Mouse (Mus musculus): Measurements from ENCODE around the gene Agap1. TPM values are rescaled to one million over a fixed set of nuclear protein-coding genes. Genes with fewer than 3 reads are reported as not detected.
"Not testable (repeated sequence)": the region's sequence is repeated elsewhere in the genome, so short reads cannot be mapped to it uniquely, and the experiment has no call there.

Gene Agap1
- polyA plus RNA-seq, 1 experiment from 2014 or later = 11.3 TPM

- Histone ChIP-seq H3K27me3 (no peaks in the 10 kb centered on the region), H3K9me3 (replicated peaks) (no peaks in the 10 kb centered on the region), H3K36me3 (no peaks in the 10 kb centered on the region), H3K9ac (no peak overlapping the region), H3K4me1 (peaks cover 33% of the 10 kb centered on the region), H3K4me2 (no peak overlapping the region), H3K4me3 (replicated peaks) (no peak overlapping the region), H3K27ac (no peak overlapping the region)
- 47% methylated on average over 5 of the region's 5 CpGs for WGBS
- no peak for ATAC-seq (replicated peaks; ENCODE audit: low FRiP score)
Observed at GRCm38 (mm10) chr1:89482812-89483211, 28.2 kb downstream of the Agap1 start.

GRCm38 (mm10) chr1:89486891-89487290 lies 32.3 kb downstream of the Agap1 start:
- H3K4me3 ChIP-seq (replicated peaks) = no peak overlapping the region
- no peak overlapping the region for H3K9ac ChIP-seq
- no peak overlapping the region for H3K4me2 ChIP-seq
- no peak for ATAC-seq (replicated peaks; ENCODE audit: low FRiP score)
- H3K27ac ChIP-seq = no peak overlapping the region
- 92% methylated on average over 6 of the region's 6 CpGs for WGBS
- H3K4me1 ChIP-seq = peaks cover 35% of the 10 kb centered on the region
- H3K27me3 ChIP-seq = no peaks in the 10 kb centered on the region
- H3K9me3 ChIP-seq (replicated peaks) = no peaks in the 10 kb centered on the region
- no peaks in the 10 kb centered on the region for H3K36me3 ChIP-seq

GRCm38 (mm10) chr1:89489111-89489971 lies 34.7 kb downstream of the Agap1 start:
- Histone ChIP-seq H3K4me3 (replicated peaks) (no peak overlapping the region), H3K9ac (no peak overlapping the region), H3K4me1 (peaks cover 37% of the 10 kb centered on the region), H3K27me3 (no peaks in the 10 kb centered on the region), H3K9me3 (replicated peaks) (no peaks in the 10 kb centered on the region), H3K36me3 (no peaks in the 10 kb centered on the region), H3K27ac (no peak overlapping the region), H3K4me2 (no peak overlapping the region)
- 0 out of 2 replicates have a peak, but pooled peaks have one; percentile 42 for ATAC-seq (replicated peaks; ENCODE audit: low FRiP score)
- WGBS = 64% methylated on average over 17 of the region's 17 CpGs

GRCm38 (mm10) chr1:89493177-89493576 lies 38.6 kb downstream of the Agap1 start:
- no peaks in the 10 kb centered on the region for H3K9me3 ChIP-seq (replicated peaks)
- WGBS = 90% methylated on average over 5 of the region's 5 CpGs

GRCm38 (mm10) chr1:89494816-89495215 lies 40.2 kb downstream of the Agap1 start:
- Histone ChIP-seq H3K4me1 (peaks cover 36% of the 10 kb centered on the region), H3K27ac (peak overlapping the region; percentile 43; the same call in 1 of the 2 replicates), H3K36me3 (no peaks in the 10 kb centered on the region), H3K4me2 (no peak overlapping the region), H3K9me3 (replicated peaks) (no peaks in the 10 kb centered on the region), H3K9ac (no peak overlapping the region), H3K27me3 (no peaks in the 10 kb centered on the region), H3K4me3 (replicated peaks) (no peak overlapping the region)
- no peak for ATAC-seq (replicated peaks; ENCODE audit: low FRiP score)
- 91% methylated on average over 1 of the region's 1 CpGs for WGBS

More at GRCm38 (mm10) chr1:89493177-89493576, 38.6 kb downstream of the Agap1 start:
- H3K4me1 ChIP-seq = peaks cover 47% of the 10 kb centered on the region
- H3K9ac ChIP-seq = no peak overlapping the region
- no peak overlapping the region for H3K4me3 ChIP-seq (replicated peaks)
- no peak overlapping the region for H3K4me2 ChIP-seq
- no peak overlapping the region for H3K27ac ChIP-seq
- no peaks in the 10 kb centered on the region for H3K27me3 ChIP-seq
- no peak for ATAC-seq (replicated peaks; ENCODE audit: low FRiP score)
- H3K36me3 ChIP-seq = no peaks in the 10 kb centered on the region

GRCm38 (mm10) chr1:89496204-89496603 lies 41.6 kb downstream of the Agap1 start:
- no peak overlapping the region for H3K4me2 ChIP-seq
- no peaks in the 10 kb centered on the region for H3K27me3 ChIP-seq
- H3K36me3 ChIP-seq = no peaks in the 10 kb centered on the region
- no peaks in the 10 kb centered on the region for H3K9me3 ChIP-seq (replicated peaks)
- 77% methylated on average over 7 of the region's 7 CpGs for WGBS
- H3K4me1 ChIP-seq = peaks cover 43% of the 10 kb centered on the region
- no peak for ATAC-seq (replicated peaks; ENCODE audit: low FRiP score)
- no peak overlapping the region for H3K9ac ChIP-seq
- H3K4me3 ChIP-seq (replicated peaks) = no peak overlapping the region
- no peak overlapping the region for H3K27ac ChIP-seq

GRCm38 (mm10) chr1:89500925-89501324 lies 46.3 kb downstream of the Agap1 start:
- no peaks in the 10 kb centered on the region for H3K36me3 ChIP-seq
- no peaks in the 10 kb centered on the region for H3K9me3 ChIP-seq (replicated peaks)
- no peaks in the 10 kb centered on the region for H3K27me3 ChIP-seq
- WGBS = 89% methylated on average over 2 of the region's 2 CpGs
- no peak overlapping the region for H3K4me3 ChIP-seq (replicated peaks)
- no peak overlapping the region for H3K4me2 ChIP-seq
- no peak overlapping the region for H3K27ac ChIP-seq
- H3K4me1 ChIP-seq = peaks cover 16% of the 10 kb centered on the region
- ATAC-seq (replicated peaks; ENCODE audit: low FRiP score) = no peak
- no peak overlapping the region for H3K9ac ChIP-seq

GRCm38 (mm10) chr1:89501346-89501745 lies 46.7 kb downstream of the Agap1 start:
- Histone ChIP-seq H3K4me2 (no peak overlapping the region), H3K9ac (no peak overlapping the region), H3K27ac (no peak overlapping the region), H3K4me1 (peaks cover 15% of the 10 kb centered on the region), H3K27me3 (no peaks in the 10 kb centered on the region), H3K4me3 (replicated peaks) (no peak overlapping the region), H3K36me3 (no peaks in the 10 kb centered on the region), H3K9me3 (replicated peaks) (no peaks in the 10 kb centered on the region)
- WGBS = 86% methylated on average over 4 of the region's 4 CpGs
- ATAC-seq (replicated peaks; ENCODE audit: low FRiP score) = no peak

GRCm38 (mm10) chr1:89501891-89502290 lies 47.3 kb downstream of the Agap1 start:
- not testable (repeated sequence) for H3K36me3 ChIP-seq; H3K9me3 ChIP-seq (replicated peaks); H3K4me2 ChIP-seq

GRCm38 (mm10) chr1:89509196-89509595 lies 54.6 kb downstream of the Agap1 start:
- Histone ChIP-seq H3K9me3 (replicated peaks) (no peaks in the 10 kb centered on the region), H3K4me1 (peaks cover 25% of the 10 kb centered on the region), H3K27ac (no peak overlapping the region), H3K36me3 (no peaks in the 10 kb centered on the region), H3K9ac (no peak overlapping the region), H3K4me2 (no peak overlapping the region), H3K27me3 (no peaks in the 10 kb centered on the region), H3K4me3 (replicated peaks) (no peak overlapping the region)
- 66% methylated on average over 2 of the region's 2 CpGs for WGBS
- no peak for ATAC-seq (replicated peaks; ENCODE audit: low FRiP score)

More at GRCm38 (mm10) chr1:89501891-89502290, 47.3 kb downstream of the Agap1 start:
- H3K4me3 ChIP-seq (replicated peaks); H3K27me3 ChIP-seq; ATAC-seq (replicated peaks; ENCODE audit: low FRiP score); H3K9ac ChIP-seq; H3K27ac ChIP-seq: not testable (repeated sequence)
- peaks cover 15% of the 10 kb centered on the region for H3K4me1 ChIP-seq

GRCm38 (mm10) chr1:89509763-89510340 lies 55.2 kb downstream of the Agap1 start:
- Histone ChIP-seq H3K4me1 (peaks cover 25% of the 10 kb centered on the region), H3K4me2 (no peak overlapping the region), H3K9ac (no peak overlapping the region), H3K36me3 (no peaks in the 10 kb centered on the region), H3K27ac (no peak overlapping the region), H3K27me3 (no peaks in the 10 kb centered on the region), H3K9me3 (replicated peaks) (no peaks in the 10 kb centered on the region), H3K4me3 (replicated peaks) (no peak overlapping the region)
- WGBS = 42% methylated on average over 8 of the region's 8 CpGs
- no peak for ATAC-seq (replicated peaks; ENCODE audit: low FRiP score)

- H3K27me3 ChIP-seq = no peaks in the 10 kb centered on the region
- no peaks in the 10 kb centered on the region for H3K36me3 ChIP-seq
- WGBS = 32% methylated on average over 8 of the region's 8 CpGs
- H3K4me1 ChIP-seq = peaks cover 25% of the 10 kb centered on the region
- no peak overlapping the region for H3K9ac ChIP-seq
- no peak overlapping the region for H3K27ac ChIP-seq
- H3K9me3 ChIP-seq (replicated peaks) = no peaks in the 10 kb centered on the region
- no peak for ATAC-seq (replicated peaks; ENCODE audit: low FRiP score)
- no peak overlapping the region for H3K4me3 ChIP-seq (replicated peaks)
- no peak overlapping the region for H3K4me2 ChIP-seq
Observed at GRCm38 (mm10) chr1:89510731-89511130, 56.1 kb downstream of the Agap1 start.
